Mouse (Mus musculus): Measurements from ENCODE around the gene Lamtor3.

DNA sequence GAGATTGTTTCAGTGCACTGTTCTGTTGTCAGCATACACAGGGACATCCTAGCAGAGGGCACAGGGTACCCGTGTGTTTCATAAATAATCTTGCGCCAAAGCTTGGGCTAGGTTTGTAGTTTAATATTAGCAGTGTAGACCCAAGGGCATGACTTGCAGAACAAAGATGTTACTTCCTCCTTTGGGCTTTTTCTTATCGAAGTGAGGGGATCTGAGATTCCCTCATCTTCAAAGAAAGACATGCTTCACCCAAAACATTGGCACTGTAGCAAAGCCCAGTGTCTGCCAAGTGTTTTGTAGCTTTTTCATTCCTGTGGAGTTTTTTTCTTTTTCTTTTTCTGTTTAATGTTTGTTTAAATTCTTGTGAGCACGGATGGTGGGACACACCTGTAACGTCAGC lies 20.6 kb upstream of the Lamtor3 start:
- TF ChIP-seq ZNF384 (IDR thresholded peaks at IDR 0.05; ENCODE audit: low read depth, low read length) (no peak), MAFK (IDR thresholded peaks at IDR 0.05; ENCODE audit: insufficient read depth, low read depth, low read length) (no peak), HCFC1 (IDR thresholded peaks at IDR 0.05; ENCODE audit: borderline replicate concordance, insufficient read depth, low read length) (no peak)

Measured in ES-E14 (cell line).